11 mouse cellular contexts compared by ENCODE assay signal in genomic region chr8:108868259-108869090, GRCm38 (mm10).
DNase-seq lines count a peak whose midpoint lies in the region; ATAC-seq and TF ChIP-seq lines count a peak whose summit lies in the region.
"Had no signal": no experiment of that assay in that cellular context is flagged by ENCODE, and none has a peak within 500 bp of the region (broad histone marks: within the 10 kb centered on the region; RNA-seq: fewer than 3 reads in every experiment).

No protein-coding gene starts in this region.

- TF ChIP-seq EP300 in heart, postnatal 0 days (IDR thresholded peaks at IDR 0.05; ENCODE audit: low read depth) = no peak

- H3K27me3 ChIP-seq in heart, postnatal 0 days (ENCODE audit: control insufficient read depth, insufficient read depth, low read length) = no peaks in the 10 kb centered on the region
- no peaks in the 10 kb centered on the region for H3K27me3 ChIP-seq in lung, embryonic 15.5 days
- no peaks in the 10 kb centered on the region for H3K27me3 ChIP-seq in limb, embryonic 15.5 days
- H3K27me3 ChIP-seq in small intestine, adult 2 months (ENCODE audit: control insufficient read depth, insufficient read depth, low read length) = no peaks in the 10 kb centered on the region
- H3K27me3 ChIP-seq: embryonic facial prominence, embryonic 15.5 days; hindbrain, embryonic 12.5 days had no signal

- no peak overlapping the region for H3K4me2 ChIP-seq in heart, postnatal 0 days (ENCODE audit: low read depth, low read length)
- H3K4me2 ChIP-seq in lung, embryonic 15.5 days = no peak overlapping the region
- H3K4me2 ChIP-seq in limb, embryonic 15.5 days = no peak overlapping the region
- H3K4me2 ChIP-seq: embryonic facial prominence, embryonic 15.5 days; hindbrain, embryonic 12.5 days had no signal

- 0 out of 2 replicates have a peak overlapping the region, but pooled peaks have one; percentile 0 for H3K27ac ChIP-seq in heart, postnatal 0 days (ENCODE audit: low read depth)
- H3K27ac ChIP-seq in lung, embryonic 15.5 days = peak overlapping the region; percentile 42
- 0 out of 2 replicates have a peak overlapping the region, but pooled peaks have one; percentile 6 for H3K27ac ChIP-seq in limb, embryonic 15.5 days
- H3K27ac ChIP-seq in small intestine, adult 2 months (ENCODE audit: insufficient read depth, low read depth, low read length) = 0 out of 2 replicates have a peak overlapping the region, but pooled peaks have one; percentile 5
- H3K27ac ChIP-seq: embryonic facial prominence, embryonic 15.5 days; hindbrain, embryonic 12.5 days; left cerebral cortex, adult 2 months had no signal

- intact Hi-C loops in heart, postnatal 25 days (cut with DNase I) = no loop called here

- DNase-seq in heart, postnatal 0 days (ENCODE audit: low spot score) = no peak
- no peak for DNase-seq in heart, postnatal 25 days (ENCODE audit: low spot score)
- DNase-seq in lung, postnatal 36 days = no peak
- DNase-seq in testis, postnatal 14 days (ENCODE audit: low spot score) = no peak
- DNase-seq: cerebellum, postnatal 25 days had no signal

- H3K9me3 ChIP-seq in heart, postnatal 0 days (replicated peaks; ENCODE audit: control insufficient read depth, low read length) = no peaks in the 10 kb centered on the region
- no peaks in the 10 kb centered on the region for H3K9me3 ChIP-seq in lung, embryonic 15.5 days
- no peaks in the 10 kb centered on the region for H3K9me3 ChIP-seq in limb, embryonic 15.5 days
- H3K9me3 ChIP-seq: embryonic facial prominence, embryonic 15.5 days; hindbrain, embryonic 12.5 days had no signal

- 55% methylated on average over 13 of the region's 14 CpGs for WGBS in heart, postnatal 0 days
- 60% methylated on average over 14 of the region's 14 CpGs for WGBS in lung, embryonic 15.5 days
- 69% methylated on average over 14 of the region's 14 CpGs for WGBS in limb, embryonic 15.5 days
- 75% methylated on average over 14 of the region's 14 CpGs for WGBS in small intestine, adult 2 months

- H3K36me3 ChIP-seq in heart, postnatal 0 days (replicated peaks; ENCODE audit: control insufficient read depth, insufficient read depth, low read length) = no peaks in the 10 kb centered on the region
- H3K36me3 ChIP-seq in lung, embryonic 15.5 days = peaks cover 4% of the 10 kb centered on the region; the same call in 1 of the 2 replicates
- no peaks in the 10 kb centered on the region for H3K36me3 ChIP-seq in limb, embryonic 15.5 days
- H3K36me3 ChIP-seq in small intestine, adult 2 months (ENCODE audit: control insufficient read depth, insufficient read depth, low read length) = no peaks in the 10 kb centered on the region
- H3K36me3 ChIP-seq: embryonic facial prominence, embryonic 15.5 days had no signal

- no peak overlapping the region for H3K9ac ChIP-seq in heart, postnatal 0 days (replicated peaks; ENCODE audit: low read depth, low read length)
- no peak overlapping the region for H3K9ac ChIP-seq in lung, embryonic 15.5 days
- H3K9ac ChIP-seq in limb, embryonic 15.5 days = no peak overlapping the region
- H3K9ac ChIP-seq: embryonic facial prominence, embryonic 15.5 days; hindbrain, embryonic 12.5 days had no signal

- H3K4me1 ChIP-seq in heart, postnatal 0 days (ENCODE audit: control insufficient read depth, insufficient read depth) = peaks cover 28% of the 10 kb centered on the region
- peaks cover 35% of the 10 kb centered on the region for H3K4me1 ChIP-seq in lung, embryonic 15.5 days
- peaks cover 22% of the 10 kb centered on the region for H3K4me1 ChIP-seq in limb, embryonic 15.5 days
- peaks cover 2% of the 10 kb centered on the region; the same call in 1 of the 2 replicates for H3K4me1 ChIP-seq in small intestine, adult 2 months (ENCODE audit: control insufficient read depth, insufficient read depth, insufficient read length, low read length)

- H3K4me3 ChIP-seq in heart, postnatal 0 days (ENCODE audit: low read depth, low read length) = no peak overlapping the region
- H3K4me3 ChIP-seq in lung, embryonic 15.5 days = no peak overlapping the region
- no peak overlapping the region for H3K4me3 ChIP-seq in limb, embryonic 15.5 days
- no peak overlapping the region for H3K4me3 ChIP-seq in small intestine, adult 2 months (ENCODE audit: low read depth, low read length)
- H3K4me3 ChIP-seq: embryonic facial prominence, embryonic 15.5 days; hindbrain, embryonic 12.5 days; left cerebral cortex, adult 2 months had no signal

- TF ChIP-seq CTCF in heart, postnatal 0 days (IDR thresholded peaks at IDR 0.05; ENCODE audit: low read depth) = no peak
- no peak for TF ChIP-seq CTCF in small intestine, adult 2 months (IDR thresholded peaks at IDR 0.05; ENCODE audit: extremely low read depth, insufficient read length, insufficient replicate concordance, low read depth, low read length)

- no peak for TF ChIP-seq POLR2A in small intestine, adult 2 months (IDR thresholded peaks at IDR 0.05; ENCODE audit: low read depth, low read length)

- ATAC-seq in heart, postnatal 0 days (ENCODE audit: insufficient read depth, low read depth) = peak; percentile 31; the same call in 1 of the 2 replicates
- ATAC-seq in lung, embryonic 15.5 days (ENCODE audit: borderline replicate concordance, extremely low read depth, low FRiP score, low TSS enrichment) = no peak
- ATAC-seq in limb, embryonic 15.5 days (ENCODE audit: insufficient number of reproducible peaks, low FRiP score, low TSS enrichment, low read depth) = no peak
